Mouse (Mus musculus): ENCODE measurements around the gene Rhbdd3. TPM values are rescaled to one million over a fixed set of nuclear protein-coding genes. Genes with fewer than 3 reads are reported as not detected.

The Rhbdd3 gene
- 41.0 and 53.4 TPM in 2 replicates for polyA plus RNA-seq (2012)

DNA sequence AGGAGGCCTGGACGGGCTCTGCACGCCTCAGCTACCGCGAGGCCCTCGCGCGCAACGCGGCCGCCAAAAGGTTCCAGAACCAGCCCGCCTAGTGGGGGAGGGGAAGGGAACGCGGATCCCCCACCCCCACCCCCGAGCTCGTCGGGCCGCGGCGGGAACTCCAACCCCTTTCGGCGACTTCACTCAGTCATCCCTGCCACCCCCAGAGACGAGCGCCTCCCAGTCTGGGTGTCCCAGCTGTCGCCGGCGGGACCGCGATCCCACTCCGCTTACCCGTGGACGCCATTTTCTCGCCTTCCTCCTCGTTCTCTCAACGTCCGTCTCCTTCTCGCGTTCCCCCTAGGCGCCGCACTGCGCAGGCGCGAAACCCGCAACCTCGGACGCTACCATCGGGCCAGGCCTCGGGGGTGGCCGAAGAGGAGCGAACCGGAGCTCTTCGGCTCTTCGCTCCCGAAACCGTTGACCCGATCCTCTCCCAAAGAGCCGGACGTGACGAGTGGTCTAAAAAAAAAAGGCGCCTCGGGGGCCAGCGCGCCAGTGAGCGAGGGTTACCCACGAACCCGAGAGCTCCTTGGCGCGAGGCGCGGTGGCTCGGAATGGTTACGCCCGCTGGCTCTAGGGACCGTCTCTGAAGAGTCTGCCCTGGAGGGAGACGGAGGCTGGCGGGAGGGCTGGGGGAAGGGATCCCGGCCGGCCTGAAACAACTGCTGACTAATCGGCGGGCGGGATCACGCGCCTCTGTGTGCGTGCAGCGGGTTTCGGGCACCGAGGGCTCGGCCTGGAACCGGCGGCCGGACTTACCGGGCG lies at the start of gene Rhbdd3, which contains the start of gene Ewsr1:
Rhbdd3 (plus strand) TSS at position 191 of the 807 bp plus-strand sequence.
Ewsr1 (minus strand) TSS at position 531 of the 807 bp plus-strand sequence.

GRCm38 (mm10) chr11:5057856-5058641 lies 40.7 kb upstream of the Rhbdd3 start, which contains the start of gene Rasl10a:
Gene Rasl10a, plus strand, starts transcription at chr11:5058128.

DNA sequence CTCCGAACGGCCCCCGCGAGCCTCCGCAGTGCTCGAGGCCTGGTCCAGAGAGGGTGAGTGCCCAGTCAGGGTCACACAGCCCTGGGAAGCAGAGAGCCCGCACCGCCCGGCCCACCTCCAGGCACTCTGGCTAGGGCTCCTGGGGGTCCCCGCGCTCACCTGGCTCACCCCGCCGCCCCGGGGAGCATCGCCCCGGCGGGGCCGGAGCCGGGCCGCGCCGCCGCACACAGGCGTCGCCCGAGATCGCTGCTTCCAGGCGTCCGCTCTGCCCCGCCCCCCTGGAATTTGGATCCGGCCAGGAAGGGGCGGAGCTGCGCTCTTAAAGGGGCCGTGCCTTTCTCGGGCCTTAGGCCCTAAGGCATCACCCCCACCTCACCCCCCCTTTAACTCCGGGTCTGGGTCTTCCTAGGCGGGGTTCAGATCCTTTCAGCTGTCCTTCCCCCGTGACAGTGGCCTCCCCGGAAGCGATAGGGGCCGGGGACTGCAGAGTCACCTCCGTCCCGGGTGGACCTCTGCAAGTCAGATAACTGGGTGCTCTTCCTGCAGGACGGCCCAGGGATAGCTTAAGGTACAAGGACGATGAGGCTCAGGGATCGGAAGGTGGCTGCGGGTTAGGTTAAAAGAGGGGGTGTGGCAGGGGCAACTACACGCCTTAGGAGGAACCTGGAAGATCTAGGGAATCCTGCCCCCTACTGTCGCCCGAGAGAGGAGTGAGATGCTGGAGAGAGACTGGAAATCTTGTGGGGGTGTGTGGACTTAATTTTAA lies 33.5 kb upstream of the Rhbdd3 start, which contains the start of gene Gas2l1:
Gas2l1 (minus strand) TSS at position 272 of the 766 bp plus-strand sequence.

DNA sequence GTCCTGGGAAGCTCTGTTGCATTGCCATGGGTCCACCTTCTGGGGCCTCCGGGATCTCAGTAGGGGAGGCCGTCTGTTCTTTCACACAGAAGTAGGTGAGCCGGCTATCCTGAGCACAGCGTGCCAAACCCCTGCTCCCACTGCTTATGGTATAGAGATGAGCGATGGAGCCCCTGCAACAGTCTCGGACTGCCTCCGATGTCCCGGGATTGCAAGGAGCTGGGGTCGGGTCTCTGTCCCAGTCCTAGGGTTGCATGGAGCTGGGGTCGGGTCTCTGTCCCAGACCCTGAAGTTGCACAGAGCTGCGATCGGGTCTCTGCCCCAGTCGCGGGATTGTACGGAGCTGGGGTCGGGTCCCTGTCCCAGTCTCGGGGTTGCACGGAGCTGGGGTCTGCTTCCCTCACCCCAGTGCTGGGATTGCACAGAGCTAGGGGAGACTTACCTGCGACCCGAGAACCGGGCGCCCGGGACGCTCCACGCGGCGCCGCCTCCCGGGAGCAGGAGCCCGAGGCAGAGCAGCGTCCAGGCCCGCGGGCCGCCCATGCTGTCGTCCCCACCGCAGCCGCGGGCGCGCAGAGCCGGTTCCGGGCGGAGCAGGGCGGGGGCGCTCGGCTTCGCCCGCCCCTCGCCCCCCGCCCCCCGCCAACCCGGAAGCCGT lies 53.1 kb downstream of the Rhbdd3 start, which contains the start of gene Emid1:
Emid1 (minus strand) TSS at position 578 of the 658 bp plus-strand sequence.

Other genes with a start within 250 kb of the Rhbdd3 start
- 52.8 and 56.6 TPM in 2 replicates for gene Nf2, start 249.4 kb upstream of the Rhbdd3 start, polyA plus RNA-seq (2012)
- gene Nipsnap1, start 225.0 kb upstream of the Rhbdd3 start, polyA plus RNA-seq (2012), result 21.8 and 33.4 TPM in 2 replicates
- 6.0 and 7.0 TPM in 2 replicates for gene Thoc5, start 203.6 kb upstream of the Rhbdd3 start, polyA plus RNA-seq (2012)
- 6.0 and 12.2 TPM in 2 replicates for gene Nefh, start 150.9 kb upstream of the Rhbdd3 start, polyA plus RNA-seq (2012)
- gene Ap1b1, start 112.1 kb upstream of the Rhbdd3 start, polyA plus RNA-seq (2012), result 47.3 and 50.3 TPM in 2 replicates
- 0.24 and 0.56 TPM in 2 replicates for gene Rasl10a, start 40.8 kb upstream of the Rhbdd3 start, polyA plus RNA-seq (2012)
- gene Gas2l1, start 33.6 kb upstream of the Rhbdd3 start, polyA plus RNA-seq (2012), result 10.5 and 12.6 TPM in 2 replicates
- gene Ewsr1, start 340 bp downstream of the Rhbdd3 start, polyA plus RNA-seq (2012), result 833 and 1,457 TPM in 2 replicates
- gene Emid1, start 53.3 kb downstream of the Rhbdd3 start, polyA plus RNA-seq (2012), result 33.4 and 48.0 TPM in 2 replicates
- 7.1 and 7.7 TPM in 2 replicates for gene Kremen1, start 162.6 kb downstream of the Rhbdd3 start, polyA plus RNA-seq (2012)

All from megakaryocyte-erythroid progenitor cell, adult 5 weeks (primary cell).